Mouse (Mus musculus): ENCODE measurements around the gene Tlr12.

- TF ChIP-seq CTCF (IDR thresholded peaks at IDR 0.05; ENCODE audit: insufficient read depth, low read depth, low read length) (no peak), POLR2A (IDR thresholded peaks at IDR 0.05; ENCODE audit: insufficient read depth, low read depth, low read length) (no peak)
Observed at GRCm38 (mm10) chr4:128635894-128636585, 17.6 kb upstream of the Tlr12 start.

Measured in olfactory bulb, adult 2 months (tissue).